Mouse (Mus musculus) spleen, adult 2 months (tissue): ENCODE measurements at regions not wholly inside any gene's neighbourhood (a gene's known extent, or its start where the extent isn't known, plus 50 kb on each side); places are given as distances from the start of the nearest gene placed in this dataset.

ENCODE experiments used
- CTCF ChIP-seq: fragments of 200-500 bp; IDR thresholded peaks from 2 replicates; pipeline ENCODE4 v1.5.1; 2011; ENCODE audit warnings: mild to moderate bottlenecking, inconsistent platforms; ENCODE audit not compliant: insufficient read depth, insufficient read length, insufficient replicate concordance; ENCODE audit errors: extremely low read depth
- POLR2A ChIP-seq: fragments of 200-500 bp; IDR thresholded peaks from 2 replicates; pipeline ENCODE4 v1.6.1; 2011; ENCODE audit warnings: low read depth, low read length, inconsistent platforms

DNA sequence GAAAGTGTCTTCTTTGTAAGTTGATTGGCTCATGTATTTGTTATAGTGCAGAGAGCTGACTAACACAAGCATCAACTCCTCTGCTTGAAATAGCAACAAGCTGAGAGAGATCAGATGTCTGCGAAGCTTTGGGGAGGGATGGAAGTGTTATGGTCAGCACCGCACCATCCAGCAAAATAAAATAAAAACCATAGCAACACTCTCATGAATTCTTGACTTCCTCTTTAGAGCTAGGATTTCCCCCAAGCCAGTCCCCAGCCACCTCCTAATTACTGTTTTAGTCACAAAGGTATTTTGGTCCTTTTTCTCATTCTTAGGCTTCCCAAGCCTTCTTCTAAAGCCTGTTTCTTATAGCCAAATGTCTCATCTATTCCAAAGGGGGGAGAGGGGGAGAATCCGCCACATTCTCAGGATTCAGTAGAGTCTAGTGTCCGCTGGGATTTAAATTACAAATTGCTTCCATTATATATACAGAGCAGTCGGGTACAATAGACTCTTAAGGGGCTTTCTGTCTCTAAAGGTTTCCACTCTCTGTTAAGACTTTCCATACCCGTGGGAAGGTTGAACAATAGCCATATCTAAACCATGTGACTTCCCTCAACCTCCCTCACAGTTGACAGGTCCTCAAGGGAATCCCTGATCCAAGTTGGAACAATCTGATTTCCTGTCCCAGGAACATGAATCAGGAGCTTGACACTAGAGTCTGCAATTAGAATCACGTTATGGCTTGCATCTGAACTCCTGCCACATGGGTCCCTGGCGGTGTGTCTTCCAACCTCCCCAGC is 386.7 kb downstream of the Rapgef2 start:
- no peak for TF ChIP-seq CTCF
- TF ChIP-seq POLR2A = no peak
